Mouse (Mus musculus) erythroblast, embryonic 14.5 days (primary cell): ENCODE data around the gene Unk.

Experiments used
- GATA1 ChIP-seq: IDR thresholded peaks from 2 replicates; pipeline ENCODE4 v1.6.1; 2012; ENCODE audit warnings: low read length, inconsistent platforms, mixed read lengths
- TAL1 ChIP-seq: IDR thresholded peaks from 3 replicates; pipeline ENCODE4 v1.6.1; 2012; ENCODE audit warnings: low read length, inconsistent platforms, mixed read lengths

- TF ChIP-seq GATA1 (no peak), TAL1 (no peak)
Observed at GRCm38 (mm10) chr11:116014821-116015220, 15.3 kb upstream of the Unk start.
